ENCODE assay signal across 8 mouse cellular contexts in genomic region chr2:177206341-177206740, GRCm38 (mm10). TPM values are rescaled to one million over a fixed set of nuclear protein-coding genes. Genes with fewer than 3 reads are reported as not detected.
A peak's percentile ranks its signal among the peaks of the same experiment; 100 is the strongest.
DNase-seq lines count a peak whose midpoint lies in the region; ATAC-seq and TF ChIP-seq lines count a peak whose summit lies in the region.
"Not testable (repeated sequence)": the region's sequence is repeated elsewhere in the genome, so short reads cannot be mapped to it uniquely, and the experiment has no call there.

Gene Gm14410 (minus strand): TSS chr2:177206421.

- CTCF ChIA-PET in Patski (lab: Charles Lee) = not testable (repeated sequence)

- H3K4me2 ChIP-seq in hindbrain, embryonic 14.5 days (replicated peaks) = peak within 1 kb of the TSS; percentile 39
- H3K4me2 ChIP-seq in liver, embryonic 15.5 days = peak within 1 kb of the TSS; percentile 40

- H3K9me3 ChIP-seq in hindbrain, embryonic 14.5 days (ENCODE audit: control insufficient read depth, low read length); liver, embryonic 15.5 days (replicated peaks): not testable (repeated sequence)

- in situ Hi-C loops in Patski (cut with MboI; ENCODE audit: low pct_unique_long_range_greater_than_20kb) = loop anchor here (25.0 kb wide), 1 partner anchor 856 kb away; no protein-coding TSS in a partner anchor

- not testable (repeated sequence) for TF ChIP-seq CTCF in Patski (IDR thresholded peaks at IDR 0.05); cortical plate, adult 2 months (IDR thresholded peaks at IDR 0.05; ENCODE audit: extremely low read depth, insufficient read depth, low read length); testis, adult 2 months (IDR thresholded peaks at IDR 0.05; ENCODE audit: control insufficient read depth, insufficient read depth, insufficient replicate concordance, low read depth, low read length)

- H3K27me3 ChIP-seq in Patski; hindbrain, embryonic 14.5 days (ENCODE audit: control insufficient read depth, insufficient read depth, low read length); liver, embryonic 15.5 days; testis, adult 2 months (ENCODE audit: control insufficient read depth, insufficient read depth, low read length): not testable (repeated sequence)

- not testable (repeated sequence) for ATAC-seq in Patski; hindbrain, embryonic 14.5 days (ENCODE audit: low FRiP score); liver, embryonic 15.5 days (ENCODE audit: insufficient read depth)

- intact Hi-C loops in gastrocnemius, postnatal 36 days (cut with DNase I) = not testable (repeated sequence)

- not testable (repeated sequence) for H3K9ac ChIP-seq in hindbrain, embryonic 14.5 days; liver, embryonic 15.5 days

- H3K4me1 ChIP-seq in cortical plate, adult 2 months (ENCODE audit: control insufficient read depth, insufficient read depth, low read length); hindbrain, embryonic 14.5 days (replicated peaks; ENCODE audit: control insufficient read depth, insufficient read depth, low read length); liver, embryonic 15.5 days (replicated peaks); testis, adult 2 months (ENCODE audit: control insufficient read depth, insufficient read depth, low read length): not testable (repeated sequence)

- 1% methylated on average over 4 of the region's 6 CpGs for WGBS in hindbrain, embryonic 14.5 days
- 0% methylated on average over 5 of the region's 6 CpGs for WGBS in liver, embryonic 15.5 days (ENCODE audit: insufficient replicate concordance)

- DNase-seq in Patski (ENCODE audit: low read depth, low spot score); hindbrain, embryonic 14.5 days (ENCODE audit: low spot score): not testable (repeated sequence)
- DNase-seq in gastrocnemius, postnatal 36 days = peak; percentile 62 to 82
- peak; percentile 85 for DNase-seq in layer of hippocampus, adult 9-10 months (ENCODE audit: low spot score)
- peak; percentile 42 to 48 for DNase-seq in natural killer cell, adult 2 months (ENCODE audit: low spot score in 2 of 2)

- peak within 1 kb of the TSS; percentile 64 for H3K4me3 ChIP-seq in cortical plate, adult 2 months (ENCODE audit: insufficient read depth, low read length)
- H3K4me3 ChIP-seq in hindbrain, embryonic 14.5 days (replicated peaks; ENCODE audit: low read length) = peak within 1 kb of the TSS; percentile 29
- peak within 1 kb of the TSS; percentile 46 for H3K4me3 ChIP-seq in liver, embryonic 15.5 days (replicated peaks)
- peak within 1 kb of the TSS; percentile 60 for H3K4me3 ChIP-seq in testis, adult 2 months (ENCODE audit: control insufficient read depth, low read depth, low read length)

- H3K36me3 ChIP-seq in hindbrain, embryonic 14.5 days (replicated peaks; ENCODE audit: control insufficient read depth, insufficient read depth); liver, embryonic 15.5 days (replicated peaks); testis, adult 2 months (ENCODE audit: control insufficient read depth, insufficient read depth, low read length): not testable (repeated sequence)

- POLR2A ChIA-PET in Patski (lab: Charles Lee) = not testable (repeated sequence)

- H3K27ac ChIP-seq in cortical plate, adult 2 months (ENCODE audit: insufficient read depth, low read length); hindbrain, embryonic 14.5 days; liver, embryonic 15.5 days (replicated peaks); testis, adult 2 months (ENCODE audit: control insufficient read depth, insufficient read depth, low read depth, low read length): not testable (repeated sequence)

- not testable (repeated sequence) for TF ChIP-seq POLR2A in cortical plate, adult 2 months (IDR thresholded peaks at IDR 0.05; ENCODE audit: extremely low read depth, insufficient read depth, low read length); testis, adult 2 months (IDR thresholded peaks at IDR 0.05; ENCODE audit: control insufficient read depth, low read depth, low read length)

RNA-seq across cellular contexts. Expression of gene Gm14410, which starts in this region (rescaled TPM):
- polyA plus RNA-seq in Patski (2021) = 26.6 TPM
- polyA plus RNA-seq in cortical plate, adult 2 months (2012; rRNA removed) = 53.6 and 63.5 TPM in 2 replicates
- 10 to 100 TPM; 10.3 to 10.4 TPM for total RNA-seq in gastrocnemius, postnatal 36 days (2021)
- 35.3 and 45.5 TPM in 2 replicates for polyA plus RNA-seq in hindbrain, embryonic 14.5 days (2014; fragmentation: Nextera tagmentation; extraction: Ambion mirVana)
- 3.8 and 4.2 TPM in 2 replicates for polyA plus RNA-seq in liver, embryonic 15.5 days (2015; fragmentation: Nextera tagmentation; extraction: Ambion mirVana)
- polyA plus RNA-seq in testis, adult 2 months (2012; rRNA removed) = 1.1 TPM in 2 replicates
